Mouse (Mus musculus) myocyte (in vitro differentiated cells): ENCODE results near the gene Lrp4. TPM values are rescaled to one million over a fixed set of nuclear protein-coding genes. Genes with fewer than 3 reads are reported as not detected.

Experiments used
- H3K27me3 ChIP-seq: one replicate; pipeline ENCODE4 v1.6.1; 2011; ENCODE audit not compliant: control insufficient read depth, insufficient read depth, insufficient read length
- H3K36me3 ChIP-seq: one replicate; pipeline ENCODE4 v1.6.1; 2011; ENCODE audit not compliant: control insufficient read depth, insufficient read depth
- H3K4me2 ChIP-seq: one replicate; pipeline ENCODE4 v1.6.1; 2011; ENCODE audit warnings: low read depth, control low read depth
- H3K4me3 ChIP-seq: one replicate; pipeline ENCODE4 v1.5.1; 2011; ENCODE audit warnings: mild to moderate bottlenecking, control low read depth, moderate library complexity
- H3K79me2 ChIP-seq: one replicate; pipeline ENCODE4 v1.6.1; 2011; ENCODE audit not compliant: control insufficient read depth, insufficient read depth
- H3ac ChIP-seq: one replicate; pipeline ENCODE4 v1.6.1; 2011; ENCODE audit not compliant: control insufficient read depth, insufficient read length
- CEBPB ChIP-seq: IDR thresholded peaks from 2 replicates; pipeline ENCODE4 v1.6.1; 2011; ENCODE audit warnings: mild to moderate bottlenecking, moderate library complexity; ENCODE audit not compliant: poor library complexity, insufficient read depth, severe bottlenecking
- E2F4 ChIP-seq: IDR thresholded peaks from one replicate; pipeline ENCODE4 v1.6.1; 2011; ENCODE audit warnings: mild to moderate bottlenecking, control low read depth, moderate library complexity; ENCODE audit not compliant: insufficient read depth
- MAX ChIP-seq: IDR thresholded peaks from one replicate; pipeline ENCODE4 v1.6.1; 2011; ENCODE audit warnings: low read depth, mild to moderate bottlenecking, control low read depth
- MYOD1 ChIP-seq, 3 experiments: IDR thresholded peaks; one replicate each; pipeline ENCODE4 v1.6.1; 2011; ENCODE audit warnings: control low read depth in 2 of 3, low read depth in 2 of 3, mild to moderate bottlenecking in 2 of 3, moderate library complexity in 1 of 3; ENCODE audit not compliant: insufficient read length in 2 of 3, control insufficient read depth in 1 of 3
- MYOG ChIP-seq, 3 experiments: IDR thresholded peaks; one replicate each; pipeline ENCODE4 v1.6.1; 2011; ENCODE audit warnings: control low read depth in 2 of 3, low read depth in 2 of 3, mild to moderate bottlenecking in 2 of 3; ENCODE audit not compliant: insufficient read length in 2 of 3, control insufficient read depth in 1 of 3, insufficient read depth in 1 of 3
- POLR2A ChIP-seq: IDR thresholded peaks from one replicate; pipeline ENCODE4 v1.6.1; 2011; ENCODE audit warnings: low read depth, mild to moderate bottlenecking, control low read depth, moderate library complexity; ENCODE audit not compliant: insufficient read length
- POLR2AphosphoS2 ChIP-seq: IDR thresholded peaks from one replicate; pipeline ENCODE4 v1.6.1; 2011; ENCODE audit warnings: low read depth, control low read depth; ENCODE audit not compliant: insufficient read length
- REST ChIP-seq: IDR thresholded peaks from one replicate; pipeline ENCODE4 v1.6.1; 2011; ENCODE audit warnings: mild to moderate bottlenecking, control low read depth, moderate library complexity; ENCODE audit not compliant: insufficient read depth, insufficient read length
- SRF ChIP-seq: IDR thresholded peaks from one replicate; pipeline ENCODE4 v1.6.1; 2011; ENCODE audit warnings: low read depth; ENCODE audit not compliant: control insufficient read depth, insufficient read length
- TCF12 ChIP-seq: IDR thresholded peaks from one replicate; pipeline ENCODE4 v1.6.1; 2011; ENCODE audit warnings: mild to moderate bottlenecking, control low read depth; ENCODE audit not compliant: poor library complexity, insufficient read depth, severe bottlenecking
- TCF3 ChIP-seq: IDR thresholded peaks from one replicate; pipeline ENCODE4 v1.6.1; 2011; ENCODE audit warnings: low read depth, control low read depth; ENCODE audit not compliant: insufficient read length
- USF1 ChIP-seq: IDR thresholded peaks from one replicate; pipeline ENCODE4 v1.6.1; 2011; ENCODE audit warnings: low read depth, mild to moderate bottlenecking, control low read depth, moderate library complexity
- polyA plus RNA-seq: library from polyadenylated mRNA; unstranded; fragments of >200 nt; fragmentation: generic; extraction: Trizol; gene quantifications from one replicate; pipeline ENCODE4 v1.2.1, GENCODE M21; 2012; ENCODE audit warnings: missing spikeins

The Lrp4 gene
- polyA plus RNA-seq, 1 experiment: 20.1 TPM

DNA sequence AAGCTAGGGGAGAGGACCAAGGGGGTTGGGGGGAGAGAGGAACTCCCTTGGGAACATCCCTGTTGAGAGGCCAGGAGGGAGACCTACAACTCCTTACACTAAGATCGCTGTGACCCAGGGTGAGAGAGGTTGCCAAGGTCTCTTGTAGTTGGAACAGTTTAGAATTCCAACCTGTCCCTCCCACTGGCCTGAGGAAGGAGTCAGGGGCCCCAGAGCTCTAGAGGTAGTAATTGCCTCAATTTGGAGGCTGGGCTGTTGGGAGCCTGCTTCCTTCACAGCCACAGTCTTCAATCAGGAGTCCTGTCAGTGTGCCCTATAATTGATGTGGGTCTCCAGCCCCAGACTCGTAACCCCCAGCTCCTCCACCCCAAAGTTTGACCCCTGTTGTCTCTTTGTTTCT is 4.9 kb downstream of the Lrp4 start:
- Histone ChIP-seq H3K4me3 (no peak overlapping the region), H3K36me3 (no peaks in the 10 kb centered on the region), H3K27me3 (no peaks in the 10 kb centered on the region), H3K4me2 (peak overlapping the region; percentile 44), H3K79me2 (peaks cover 42% of the 10 kb centered on the region), H3ac (no peak overlapping the region)
- no peak for TF ChIP-seq MYOD1 (IDR thresholded peaks at IDR 0.05; ENCODE audit: control insufficient read depth in 1 of 3, insufficient read length in 2 of 3, low read depth in 2 of 3)
- TF ChIP-seq SRF: no peak
- no peak for TF ChIP-seq MYOG (IDR thresholded peaks at IDR 0.05; ENCODE audit: control insufficient read depth in 1 of 3, insufficient read depth in 1 of 3, insufficient read length in 2 of 3, low read depth in 2 of 3)
- TF ChIP-seq REST: no peak
- TF ChIP-seq CEBPB: no peak
- no peak for TF ChIP-seq MAX
- no peak for TF ChIP-seq TCF12
- TF ChIP-seq TCF3: no peak
- TF ChIP-seq E2F4: no peak
- no peak for TF ChIP-seq POLR2A

DNA sequence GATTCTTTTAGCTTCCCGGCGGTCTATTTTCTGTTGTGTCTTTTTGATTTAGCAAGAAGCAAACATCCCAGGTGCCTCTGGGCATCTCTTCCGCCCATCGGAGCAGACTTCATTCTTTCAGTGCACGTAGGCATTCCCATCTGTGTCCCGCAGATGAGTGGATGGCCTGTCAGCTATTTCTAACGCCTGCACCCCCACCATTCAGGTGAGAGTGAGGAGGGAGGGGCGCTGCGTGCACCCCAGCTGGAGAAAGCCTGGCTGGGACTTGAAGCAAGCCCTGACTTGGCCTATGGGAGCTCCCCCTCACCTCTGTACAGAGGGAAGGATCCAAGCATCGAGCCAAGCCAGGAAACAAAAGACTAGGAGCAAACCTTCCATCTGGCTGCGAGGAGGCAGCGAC is 5.4 kb downstream of the Lrp4 start:
- TF ChIP-seq SRF: no peak
- no peak for TF ChIP-seq TCF12
- TF ChIP-seq CEBPB: no peak
- TF ChIP-seq TCF3: no peak
- no peak for TF ChIP-seq MYOG (IDR thresholded peaks at IDR 0.05; ENCODE audit: control insufficient read depth in 1 of 3, insufficient read depth in 1 of 3, insufficient read length in 2 of 3, low read depth in 2 of 3)
- no peak for TF ChIP-seq MYOD1 (IDR thresholded peaks at IDR 0.05; ENCODE audit: control insufficient read depth in 1 of 3, insufficient read length in 2 of 3, low read depth in 2 of 3)
- Histone ChIP-seq H3K4me2 (no peak overlapping the region), H3K36me3 (no peaks in the 10 kb centered on the region), H3K4me3 (no peak overlapping the region), H3K79me2 (peaks cover 47% of the 10 kb centered on the region), H3ac (no peak overlapping the region), H3K27me3 (no peaks in the 10 kb centered on the region)

DNA sequence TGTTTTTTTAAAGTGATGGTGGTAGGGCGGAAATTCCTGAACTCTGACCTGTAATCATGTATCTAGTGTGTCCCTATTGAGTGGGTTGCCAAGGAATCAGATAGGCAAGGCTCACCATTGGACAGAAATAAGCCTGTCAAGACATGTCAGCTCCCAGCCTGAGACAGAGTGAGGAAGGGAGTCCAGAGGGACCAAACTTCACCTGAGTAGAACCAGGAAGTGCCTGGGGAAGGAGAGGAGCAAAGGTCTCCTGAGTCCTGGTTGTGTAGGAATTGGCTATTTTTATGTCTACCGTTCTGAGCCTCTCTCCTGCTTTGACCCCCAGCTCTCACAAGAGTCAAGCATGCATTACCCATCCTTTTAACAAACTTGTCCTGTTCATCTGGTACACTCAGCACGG is 8.6 kb downstream of the Lrp4 start:
- Histone ChIP-seq H3K4me2 (no peak overlapping the region), H3ac (no peak overlapping the region), H3K79me2 (peaks cover 37% of the 10 kb centered on the region), H3K36me3 (no peaks in the 10 kb centered on the region), H3K4me3 (no peak overlapping the region), H3K27me3 (no peaks in the 10 kb centered on the region)
- TF ChIP-seq TCF12 (no peak), MYOD1 (IDR thresholded peaks at IDR 0.05; ENCODE audit: control insufficient read depth in 1 of 3, insufficient read length in 2 of 3, low read depth in 2 of 3) (no peak), POLR2A (no peak), SRF (no peak), MYOG (IDR thresholded peaks at IDR 0.05; ENCODE audit: control insufficient read depth in 1 of 3, insufficient read depth in 1 of 3, insufficient read length in 2 of 3, low read depth in 2 of 3) (no peak), USF1 (no peak), TCF3 (no peak)

DNA sequence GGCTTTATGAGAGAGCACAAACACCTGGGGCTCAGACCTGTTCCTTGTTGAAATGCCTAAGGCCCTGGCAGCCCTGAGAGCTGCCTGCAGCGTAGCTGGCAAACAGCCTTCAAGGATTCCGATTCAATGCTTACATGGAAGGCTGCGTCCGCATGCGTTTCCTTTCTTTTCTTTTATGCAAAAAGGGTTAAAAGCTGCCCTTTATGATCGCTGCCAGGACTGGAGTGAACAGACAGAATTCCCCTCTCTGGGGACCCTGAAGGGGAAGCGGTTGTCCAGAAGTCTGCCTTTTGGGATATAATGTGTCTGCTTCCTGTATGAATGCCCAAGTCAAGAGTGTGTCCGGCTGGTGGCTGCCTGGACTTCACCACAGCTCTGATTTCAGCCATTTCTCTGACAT is 10.3 kb downstream of the Lrp4 start:
- no peaks in the 10 kb centered on the region for H3K27me3 ChIP-seq
- H3K36me3 ChIP-seq: peaks cover 4% of the 10 kb centered on the region
- TF ChIP-seq MYOD1 (IDR thresholded peaks at IDR 0.05; ENCODE audit: control insufficient read depth in 1 of 3, insufficient read length in 2 of 3, low read depth in 2 of 3): no peak
- TF ChIP-seq USF1: no peak
- TF ChIP-seq POLR2AphosphoS2: no peak
- TF ChIP-seq MYOG (IDR thresholded peaks at IDR 0.05; ENCODE audit: control insufficient read depth in 1 of 3, insufficient read depth in 1 of 3, insufficient read length in 2 of 3, low read depth in 2 of 3): no peak
- peaks cover 27% of the 10 kb centered on the region for H3K79me2 ChIP-seq
- H3ac ChIP-seq: no peak overlapping the region
- H3K4me3 ChIP-seq: no peak overlapping the region
- no peak overlapping the region for H3K4me2 ChIP-seq

DNA sequence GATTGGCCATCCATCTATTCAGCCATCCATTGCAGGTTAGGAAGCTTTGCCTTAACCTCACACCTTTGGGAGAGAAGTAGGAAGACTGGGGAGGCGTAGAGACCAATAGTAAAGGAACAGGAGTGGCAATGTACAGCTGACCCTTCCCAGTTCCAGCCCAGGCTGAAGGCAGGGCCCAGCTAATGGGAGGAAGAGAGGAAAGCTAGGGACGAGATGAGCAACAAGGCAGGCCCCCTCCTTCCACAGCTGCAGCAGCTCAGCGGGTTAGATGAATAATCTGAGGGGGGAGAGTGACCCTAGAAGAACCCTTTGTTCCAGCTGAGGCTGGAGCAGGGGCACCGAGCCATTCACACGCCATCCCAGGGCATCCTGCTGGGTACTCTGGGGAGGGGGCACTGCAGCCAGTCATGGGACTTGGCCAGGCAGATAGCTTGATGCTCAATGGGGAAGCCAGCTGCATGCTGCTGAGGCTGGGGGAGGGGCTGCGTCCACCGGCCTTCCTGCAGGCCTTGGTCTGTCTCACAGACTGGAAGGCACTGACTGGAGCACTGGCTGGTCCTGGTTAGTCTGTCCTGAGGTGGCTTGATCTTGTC is 12.8 kb downstream of the Lrp4 start:
- Histone ChIP-seq H3K36me3 (peaks cover 13% of the 10 kb centered on the region), H3K4me2 (no peak overlapping the region), H3ac (no peak overlapping the region), H3K4me3 (no peak overlapping the region), H3K27me3 (no peaks in the 10 kb centered on the region), H3K79me2 (peaks cover 13% of the 10 kb centered on the region)
- no peak for TF ChIP-seq MYOG (IDR thresholded peaks at IDR 0.05; ENCODE audit: control insufficient read depth in 1 of 3, insufficient read depth in 1 of 3, insufficient read length in 2 of 3, low read depth in 2 of 3)
